Mouse (Mus musculus): ENCODE data around the gene Flad1.
A peak's percentile ranks its signal among the peaks of the same experiment; 100 is the strongest.
"Not testable (repeated sequence)": the region's sequence is repeated elsewhere in the genome, so short reads cannot be mapped to it uniquely, and the experiment has no call there.

The Flad1 gene

DNA sequence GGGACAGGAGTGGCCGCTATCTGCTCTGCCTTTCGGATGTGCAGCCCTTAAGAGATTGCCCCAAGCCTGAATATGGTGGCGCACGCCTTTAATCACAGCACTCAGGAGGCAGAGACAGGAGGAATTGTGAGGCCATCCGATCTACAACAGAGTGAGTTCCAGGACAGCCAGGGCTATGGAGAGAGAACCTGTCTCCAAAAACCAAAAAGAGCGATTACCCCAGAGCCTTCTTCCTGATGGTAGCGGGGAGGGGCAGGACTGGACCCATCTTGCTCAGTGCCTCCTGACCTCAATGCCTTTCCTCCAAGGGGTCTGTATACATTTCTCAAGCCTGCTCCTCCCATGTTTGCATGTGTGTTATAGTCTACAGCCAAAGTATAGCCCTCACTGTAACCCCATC, 17.4 kb upstream of the Flad1 start:
- DNase-seq (ENCODE audit: extremely low read depth, low read depth, low spot score) = not testable (repeated sequence)

DNA sequence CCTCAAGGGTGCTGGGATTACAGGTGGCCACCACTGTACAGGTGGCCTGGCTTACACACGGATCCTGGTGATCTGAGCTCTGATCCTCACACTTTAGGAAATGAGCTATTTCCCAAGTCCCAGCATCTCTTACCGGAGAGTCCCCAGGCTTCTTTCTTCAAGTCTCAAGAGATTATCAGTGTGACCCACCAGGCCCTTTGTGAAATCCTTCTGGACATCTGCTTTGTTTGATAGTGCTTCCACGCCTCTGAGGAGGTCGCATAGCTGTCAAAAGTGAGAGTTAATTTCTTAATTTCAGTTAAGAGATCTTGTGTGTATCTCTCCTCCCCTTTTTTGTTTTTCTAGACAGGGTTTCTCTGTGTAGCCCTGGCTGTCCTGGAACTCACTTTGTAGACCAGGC, 14.2 kb upstream of the Flad1 start:
- no peak for DNase-seq (ENCODE audit: extremely low read depth, low read depth, low spot score)

DNA sequence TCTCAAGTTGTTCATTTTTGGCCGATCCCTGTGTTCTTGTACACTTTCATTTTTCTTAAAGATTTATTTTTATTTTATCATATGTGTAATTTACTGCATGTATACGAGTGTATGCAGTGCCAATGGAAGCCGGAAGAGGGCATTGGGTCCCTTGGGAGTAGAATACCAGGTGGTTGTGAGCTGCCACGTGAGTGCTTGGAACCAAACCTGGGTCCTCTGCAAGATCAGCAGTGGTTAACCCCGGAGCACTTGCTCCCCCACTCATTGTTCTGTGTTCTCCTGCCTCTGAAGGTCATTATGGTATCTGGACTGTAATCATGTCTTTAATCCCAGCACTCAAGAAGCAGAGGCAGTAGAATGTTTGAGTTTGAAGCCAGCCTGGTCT, 13.5 kb upstream of the Flad1 start:
- no peak for DNase-seq (ENCODE audit: extremely low read depth, low read depth, low spot score)

DNA sequence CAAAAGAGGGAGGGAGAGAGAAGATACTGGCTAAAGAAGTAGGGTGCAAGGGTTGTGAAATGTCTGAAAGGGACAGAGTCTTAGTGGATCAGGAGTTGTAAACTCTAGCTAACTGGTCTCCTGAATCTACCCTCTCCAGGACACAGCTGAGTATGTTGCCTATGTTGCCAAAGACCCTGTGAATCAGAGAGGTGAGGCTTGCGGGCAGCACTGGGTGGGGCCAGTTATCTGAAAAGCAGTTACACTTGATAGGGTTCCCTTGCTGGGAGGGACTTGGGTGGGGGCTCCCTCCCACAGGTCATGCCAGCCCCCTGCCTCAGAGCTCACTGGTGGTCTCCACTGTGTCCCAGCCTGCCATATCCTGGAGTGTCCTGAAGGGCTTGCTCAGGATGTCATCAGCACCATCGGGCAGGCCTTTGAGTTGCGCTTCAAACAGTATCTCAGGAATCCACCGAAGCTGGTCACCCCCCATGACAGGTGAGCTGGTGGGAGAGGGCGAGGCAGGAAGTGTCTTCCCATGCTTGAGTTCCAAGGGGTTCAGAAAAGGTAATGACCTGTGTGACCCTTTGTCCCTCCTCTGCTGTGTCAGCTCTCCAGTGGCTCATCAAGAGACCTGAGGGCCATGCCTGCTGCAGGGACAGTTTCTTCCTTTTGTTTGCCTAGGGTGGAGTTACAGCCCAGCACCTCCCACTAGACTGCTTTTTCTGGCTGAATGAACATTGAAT, 12.9 kb upstream of the Flad1 start:
- DNase-seq (ENCODE audit: extremely low read depth, low read depth, low spot score) = no peak

DNA sequence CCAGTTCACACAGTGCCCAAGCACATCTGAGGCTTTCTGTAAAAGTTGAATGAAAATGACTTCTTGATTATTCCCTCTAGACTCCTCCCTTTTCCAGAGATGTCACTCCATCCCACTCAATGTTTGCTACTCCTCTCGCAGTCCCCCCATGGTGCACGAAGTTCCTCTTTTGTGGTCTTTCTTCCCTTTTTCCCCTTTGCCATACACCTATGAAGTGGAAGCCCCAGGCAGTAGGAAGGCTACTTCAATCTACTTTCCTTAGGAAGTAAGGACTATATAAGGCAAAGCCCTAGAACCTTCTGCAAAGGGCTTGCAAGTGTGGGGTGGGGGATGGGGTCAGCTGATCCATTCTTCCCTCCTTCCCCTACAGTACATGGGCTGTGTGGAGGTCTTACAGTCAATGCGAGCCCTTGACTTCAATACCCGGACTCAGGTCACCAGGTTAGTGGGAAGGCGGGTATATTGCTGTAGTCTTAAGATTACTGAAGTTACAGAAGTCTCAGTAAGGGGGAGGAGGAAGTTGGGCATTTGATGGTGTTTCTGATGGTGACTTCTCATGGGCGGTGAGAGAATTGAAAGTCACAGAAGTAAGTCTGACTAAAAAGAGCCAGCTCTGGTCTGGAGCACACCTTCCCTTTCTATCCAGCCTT, 11.0 kb upstream of the Flad1 start:
- DNase-seq (ENCODE audit: extremely low read depth, low read depth, low spot score) = no peak

DNA sequence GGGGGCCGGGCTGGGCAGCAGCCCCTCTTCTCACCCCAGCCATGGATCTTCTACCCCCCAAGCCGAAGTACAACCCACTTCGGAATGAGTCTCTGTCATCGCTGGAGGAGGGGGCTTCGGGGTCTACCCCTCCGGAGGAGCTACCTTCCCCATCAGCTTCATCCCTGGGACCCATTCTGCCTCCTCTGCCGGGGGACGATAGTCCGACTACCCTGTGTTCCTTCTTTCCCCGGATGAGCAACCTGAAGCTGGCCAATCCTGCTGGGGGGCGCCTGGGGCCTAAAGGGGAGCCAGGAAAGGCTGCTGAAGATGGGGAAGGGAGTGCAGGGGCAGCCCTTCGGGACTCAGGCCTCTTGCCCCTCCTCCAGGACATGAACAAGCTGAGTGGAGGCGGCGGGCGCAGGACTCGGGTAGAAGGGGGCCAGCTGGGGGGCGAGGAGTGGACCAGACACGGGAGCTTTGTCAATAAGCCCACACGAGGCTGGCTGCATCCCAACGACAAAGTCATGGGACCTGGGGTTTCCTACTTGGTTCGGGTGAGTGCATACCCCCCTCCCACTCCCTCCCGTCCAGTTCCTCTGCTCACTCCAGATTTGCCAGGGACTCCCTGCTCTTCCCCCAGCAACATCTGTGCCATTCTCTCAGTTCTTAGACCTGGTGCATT, 10.3 kb upstream of the Flad1 start:
- DNase-seq (ENCODE audit: extremely low read depth, low read depth, low spot score) = no peak

DNA sequence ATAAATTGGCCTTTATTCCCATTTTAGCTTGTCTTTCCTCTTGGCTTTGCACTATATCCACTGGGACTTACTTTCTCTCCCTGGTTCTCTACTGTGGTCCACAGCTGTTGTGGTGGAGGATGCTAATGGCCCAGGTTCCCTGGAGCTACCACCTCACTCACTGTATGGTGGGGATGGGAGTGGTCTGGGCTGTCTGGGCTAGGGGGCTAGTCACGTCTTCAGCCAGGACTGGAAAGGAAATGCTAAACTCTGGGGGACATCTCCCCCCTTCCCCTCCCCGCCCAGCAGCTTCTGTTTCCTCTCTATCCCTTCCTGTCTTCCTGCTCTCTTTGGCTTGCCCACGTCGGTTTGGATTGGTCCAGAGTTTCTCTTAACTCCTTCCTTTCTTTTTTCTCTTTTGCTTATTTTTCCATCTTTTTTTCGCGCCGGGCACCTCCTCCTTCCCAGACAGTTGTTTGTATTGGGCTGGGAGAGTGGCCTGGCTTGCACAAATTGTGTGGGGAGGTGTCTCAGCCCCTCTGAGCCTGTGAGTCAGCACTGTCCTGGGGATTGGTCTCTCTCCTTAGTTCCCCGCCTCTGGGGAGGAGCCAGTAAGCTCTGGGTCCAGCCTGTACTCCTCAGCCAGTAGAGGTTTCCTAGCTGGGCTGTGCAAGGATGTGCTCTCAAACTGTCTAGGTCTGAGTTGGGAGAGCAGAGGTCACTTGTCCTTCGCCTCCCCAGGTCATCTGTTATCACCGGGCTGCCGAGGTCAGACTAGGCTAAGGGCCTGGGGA, 9.5 kb upstream of the Flad1 start:
- no peak for DNase-seq (ENCODE audit: extremely low read depth, low read depth, low spot score)

DNA sequence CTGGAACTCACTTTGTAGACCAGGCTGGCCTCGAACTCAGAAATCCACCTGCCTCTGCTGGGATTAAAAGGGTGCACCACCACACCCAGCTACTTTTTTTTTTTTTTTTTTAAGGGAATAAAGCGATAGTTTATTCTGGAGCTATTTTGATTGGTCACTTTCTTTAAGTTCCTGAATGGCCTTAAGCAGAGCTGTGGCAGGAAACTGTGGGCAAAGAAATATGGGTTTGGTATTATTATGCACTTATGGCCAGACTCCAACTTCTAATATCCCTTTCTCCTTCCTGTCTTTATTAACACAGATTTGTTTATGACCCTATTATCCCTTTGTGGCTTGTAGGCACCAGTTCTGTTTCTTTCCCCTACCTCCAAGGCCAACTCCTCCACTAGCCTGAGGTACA, 8.8 kb upstream of the Flad1 start:
- DNase-seq (ENCODE audit: extremely low read depth, low read depth, low spot score) = no peak

DNA sequence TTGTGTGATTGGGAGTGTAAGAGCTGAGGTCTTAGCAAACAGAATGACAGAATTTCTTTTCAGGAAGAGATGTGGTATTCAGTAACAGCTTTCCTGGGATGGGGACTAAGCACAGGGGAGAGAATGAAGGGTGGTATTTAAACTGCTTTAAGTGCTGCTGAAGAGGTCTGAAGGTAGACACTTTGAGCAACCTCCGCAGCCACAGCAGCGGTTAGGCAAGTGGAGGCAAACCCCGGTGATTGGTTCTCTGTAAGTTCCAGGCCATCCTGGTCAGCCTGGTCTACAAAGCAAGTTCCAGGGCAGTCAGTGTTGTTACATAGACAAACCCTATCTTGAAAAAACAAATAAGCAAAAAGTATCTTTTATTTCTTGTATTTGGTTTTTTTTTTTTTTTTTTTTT, 8.3 kb upstream of the Flad1 start:
- DNase-seq (ENCODE audit: extremely low read depth, low read depth, low spot score) = no peak

DNA sequence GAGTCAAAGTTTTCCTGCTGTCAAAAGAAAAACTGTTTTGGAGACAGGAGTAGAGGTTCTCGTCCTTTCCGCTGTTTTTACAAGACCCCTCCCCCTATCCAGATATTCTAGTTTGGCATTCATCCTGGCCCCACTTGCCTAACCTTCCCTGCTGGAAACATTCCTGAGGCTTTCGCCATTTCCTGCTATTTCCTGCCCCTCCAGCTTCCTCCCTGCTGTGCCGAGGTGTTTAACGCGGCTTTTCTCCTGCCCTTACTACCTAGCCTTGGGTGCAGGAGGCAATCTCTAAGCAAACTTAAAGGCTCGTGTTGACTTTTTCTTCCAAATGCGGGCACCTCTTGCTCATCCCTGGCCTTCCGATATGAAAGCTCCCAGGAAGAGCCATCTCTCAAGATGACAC, 7.9 kb upstream of the Flad1 start:
- no peak for DNase-seq (ENCODE audit: extremely low read depth, low read depth, low spot score)

DNA sequence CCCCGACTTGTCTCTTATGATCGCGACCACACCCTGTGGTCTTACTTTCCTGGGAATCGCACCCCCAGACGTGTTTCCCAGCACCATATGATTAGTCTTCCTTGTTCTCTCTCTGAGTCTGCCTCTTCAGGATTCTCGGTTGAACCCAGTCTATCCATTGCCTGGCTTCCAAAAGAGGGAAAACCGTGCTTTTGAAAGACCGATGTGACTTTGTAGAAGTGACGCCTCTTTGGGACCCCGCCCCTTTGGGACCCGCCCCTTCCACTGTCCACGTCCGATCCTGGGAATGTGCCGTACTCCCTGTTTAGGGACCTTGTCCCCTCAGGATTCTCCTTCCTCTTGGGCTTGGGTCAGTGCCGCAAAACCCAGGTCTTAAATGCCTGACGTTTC, 7.2 kb upstream of the Flad1 start:
- no peak for DNase-seq (ENCODE audit: extremely low read depth, low read depth, low spot score)

DNA sequence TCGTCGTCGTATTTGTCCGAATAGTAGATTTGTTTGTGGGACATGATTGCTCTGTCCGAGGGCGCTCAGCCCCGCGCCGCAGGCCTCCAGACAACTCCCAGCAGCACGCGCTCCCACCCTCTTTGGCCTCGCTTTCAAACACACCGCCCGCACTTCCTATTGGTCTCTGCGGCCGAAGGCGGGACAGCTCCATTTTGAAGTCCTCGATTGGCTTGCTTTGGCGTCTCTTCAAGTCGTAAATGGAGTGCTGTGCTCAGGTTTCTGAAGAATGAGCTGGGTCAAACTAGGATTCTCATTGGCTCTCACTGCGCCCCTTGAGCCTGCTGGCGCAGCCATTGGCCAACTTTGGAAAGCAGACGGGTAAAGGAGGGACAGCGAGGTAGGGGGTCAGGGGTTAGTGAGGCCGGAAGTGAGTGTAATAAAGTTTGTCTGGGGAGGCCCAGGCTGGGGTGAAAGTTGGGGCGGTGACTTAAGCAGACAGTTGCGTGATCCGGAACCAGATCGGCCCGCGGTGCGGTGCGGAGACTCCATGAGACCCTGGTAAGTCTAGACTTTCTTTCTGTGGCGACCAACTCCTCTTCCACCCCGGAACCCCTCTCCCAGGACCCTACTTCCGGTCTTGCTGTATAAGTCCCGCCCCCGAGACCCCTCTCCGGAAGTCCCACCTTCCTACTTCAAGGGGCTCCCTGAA, 6.6 kb upstream of the Flad1 start, which contains the start of the genes Cks1b and Shc1:
TSS of gene Cks1b (minus strand) at position 214 of the 691 bp plus-strand sequence.
TSS of gene Shc1 (plus strand) at position 274 of the 691 bp plus-strand sequence.
- DNase-seq (ENCODE audit: extremely low read depth, low read depth, low spot score) = peak; percentile 99

DNA sequence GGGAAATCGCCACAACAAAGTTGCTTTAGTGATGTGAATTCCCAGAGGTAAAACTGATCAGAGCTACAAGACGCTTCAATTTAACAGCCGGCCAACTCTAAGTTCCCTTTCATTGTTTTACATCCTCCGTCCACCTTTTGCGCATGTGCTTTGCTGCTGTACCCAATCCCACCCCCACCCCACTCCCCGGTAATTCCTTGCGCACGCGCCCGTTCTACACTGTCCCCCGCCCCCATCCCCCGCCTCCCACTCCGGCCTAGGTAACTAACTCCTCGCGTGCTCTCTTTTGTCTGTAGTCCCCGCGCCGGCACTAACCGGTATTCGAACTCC, 6.1 kb upstream of the Flad1 start:
- DNase-seq (ENCODE audit: extremely low read depth, low read depth, low spot score) = no peak

DNA sequence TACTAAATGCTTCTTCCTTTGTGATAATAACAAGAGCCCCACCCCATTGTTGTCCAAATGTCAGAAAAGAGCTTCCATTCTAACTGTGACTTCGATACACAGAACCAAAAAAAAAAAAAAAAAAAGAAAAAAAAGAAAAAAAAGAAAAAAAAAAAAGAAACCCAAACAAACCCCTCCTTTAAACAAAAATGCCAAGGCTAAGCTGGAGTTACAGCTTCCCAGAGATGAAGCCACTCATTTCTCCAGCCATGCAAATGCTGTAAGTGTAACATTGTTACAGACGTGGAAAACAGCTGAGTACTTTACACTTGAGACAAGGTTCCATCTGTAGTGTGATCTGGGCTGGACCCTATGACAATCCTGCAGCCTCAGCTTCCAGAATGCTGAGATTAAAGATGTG, 5.5 kb upstream of the Flad1 start:
- no peak for DNase-seq (ENCODE audit: extremely low read depth, low read depth, low spot score)

DNA sequence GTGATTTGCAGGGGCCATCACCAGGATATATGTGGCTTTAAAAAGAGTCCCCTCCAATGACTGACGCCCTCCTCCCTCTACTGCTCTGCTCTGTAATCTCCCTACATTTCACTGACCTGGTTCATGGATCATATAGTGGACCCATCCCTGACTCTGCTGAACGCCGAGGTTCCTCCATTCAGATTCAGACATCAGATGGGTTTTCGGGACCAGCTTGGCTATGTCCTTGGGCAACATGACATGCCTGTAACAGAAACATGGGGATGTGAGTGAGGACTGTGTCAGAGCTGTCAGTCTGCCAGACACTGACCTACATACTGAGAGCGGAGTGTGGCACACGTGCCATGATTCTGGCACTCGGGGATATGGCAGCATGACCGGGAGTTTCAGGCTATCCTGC, 4.5 kb upstream of the Flad1 start:
- no peak for DNase-seq (ENCODE audit: extremely low read depth, low read depth, low spot score)

DNA sequence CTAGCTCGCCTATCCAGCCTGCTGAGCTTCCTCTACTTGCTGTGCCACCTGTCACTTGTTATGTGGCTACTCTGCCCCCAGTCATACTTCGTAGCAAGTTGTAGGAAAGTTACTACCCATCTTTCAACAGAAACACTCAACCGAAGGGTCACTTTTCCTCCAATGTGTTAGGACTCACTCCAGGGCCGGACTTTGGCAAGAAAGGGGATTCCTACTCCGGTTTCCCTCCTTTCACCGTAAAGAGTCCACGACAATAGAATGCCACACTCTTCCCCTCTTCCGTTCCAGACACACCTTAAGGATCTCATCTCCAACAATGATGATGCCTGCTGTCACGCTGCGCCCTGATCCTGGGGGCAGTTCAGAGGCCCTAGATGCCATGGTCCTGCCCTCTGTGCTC, 806 bp downstream of the Flad1 start:
- DNase-seq (ENCODE audit: extremely low read depth, low read depth, low spot score) = no peak

DNA sequence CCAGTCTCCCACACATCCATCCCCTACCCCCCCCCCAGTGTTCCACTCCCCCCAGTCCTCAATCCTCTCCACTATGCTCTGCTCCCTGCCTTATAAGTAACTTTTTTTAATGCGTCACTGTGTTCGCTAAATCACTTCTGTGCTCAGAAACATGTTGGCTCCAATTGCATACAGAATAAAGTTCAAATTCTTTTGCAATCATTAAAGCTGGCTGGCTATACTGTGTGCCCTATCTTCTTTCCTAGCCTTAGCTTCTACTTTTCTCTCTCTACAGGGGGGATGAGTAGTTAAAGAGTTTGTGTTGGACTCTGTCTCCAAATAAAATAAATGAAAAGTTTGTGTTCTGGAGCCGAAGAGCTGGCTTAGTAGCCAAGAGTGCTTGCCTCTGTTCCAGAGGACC, 2.0 kb downstream of the Flad1 start:
- DNase-seq (ENCODE audit: extremely low read depth, low read depth, low spot score) = no peak

DNA sequence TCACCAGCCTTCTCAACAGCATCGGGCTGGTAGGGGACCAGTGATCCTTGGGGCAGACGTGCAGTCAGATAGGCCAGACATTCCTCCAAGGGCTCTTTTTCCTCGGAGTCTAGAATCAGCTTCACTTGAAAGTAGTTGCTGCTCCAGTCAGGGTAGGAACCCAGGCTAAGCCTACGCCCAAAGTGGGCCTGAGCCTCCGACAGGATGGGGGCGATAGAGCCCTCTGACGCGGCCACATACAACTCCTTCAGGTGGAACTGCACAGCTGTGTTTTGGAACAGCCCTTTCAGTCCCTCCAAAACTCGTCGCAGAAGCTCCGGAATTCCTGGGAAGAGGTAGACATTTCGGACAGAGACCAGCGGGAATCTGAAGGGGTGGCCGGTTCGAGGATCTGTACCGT, 3.2 kb downstream of the Flad1 start:
- no peak for DNase-seq (ENCODE audit: extremely low read depth, low read depth, low spot score)

DNA sequence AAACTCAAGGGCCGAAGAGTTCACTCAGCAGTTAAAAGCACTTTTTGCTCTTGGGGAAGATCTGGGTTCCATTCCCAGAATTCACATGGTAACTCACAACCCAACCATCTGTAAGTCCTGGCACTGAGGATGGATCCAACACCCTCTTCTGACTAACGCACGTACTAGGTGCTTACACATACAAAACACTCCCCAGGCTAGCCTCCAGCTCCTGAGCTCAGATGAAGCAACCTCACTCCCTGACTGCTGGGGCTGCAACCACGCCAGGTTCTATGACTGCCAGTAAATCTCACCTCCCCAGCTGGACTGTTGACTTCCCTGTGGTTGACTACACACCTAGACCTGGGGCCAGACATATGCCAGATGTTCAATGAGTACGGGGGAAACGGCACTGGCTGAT, 4.8 kb downstream of the Flad1 start:
- no peak for DNase-seq (ENCODE audit: extremely low read depth, low read depth, low spot score)

DNA sequence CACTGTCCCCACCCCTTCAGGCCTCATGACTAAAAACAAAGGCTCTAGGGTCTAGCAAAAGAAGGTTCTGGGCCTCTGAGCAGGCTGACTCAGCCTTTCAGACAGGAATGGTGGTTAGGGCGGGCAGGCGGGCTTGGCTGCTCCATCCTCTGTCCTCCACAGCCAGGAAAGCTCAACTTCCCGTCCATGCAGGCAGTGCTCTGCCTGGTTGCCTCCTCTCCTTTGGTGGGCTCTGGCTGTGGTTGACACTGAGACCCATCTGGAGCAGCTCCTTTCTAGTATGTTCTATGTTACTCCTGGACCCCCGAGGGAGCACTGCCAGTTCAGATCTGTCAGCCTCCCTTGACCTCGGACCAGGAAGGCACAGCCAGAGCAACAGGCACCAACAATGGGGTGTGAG, 9.0 kb downstream of the Flad1 start, which contains the start of gene Lenep:
TSS of gene Lenep (minus strand) at position 101 of the 400 bp plus-strand sequence.
- no peak for DNase-seq (ENCODE audit: extremely low read depth, low read depth, low spot score)

DNA sequence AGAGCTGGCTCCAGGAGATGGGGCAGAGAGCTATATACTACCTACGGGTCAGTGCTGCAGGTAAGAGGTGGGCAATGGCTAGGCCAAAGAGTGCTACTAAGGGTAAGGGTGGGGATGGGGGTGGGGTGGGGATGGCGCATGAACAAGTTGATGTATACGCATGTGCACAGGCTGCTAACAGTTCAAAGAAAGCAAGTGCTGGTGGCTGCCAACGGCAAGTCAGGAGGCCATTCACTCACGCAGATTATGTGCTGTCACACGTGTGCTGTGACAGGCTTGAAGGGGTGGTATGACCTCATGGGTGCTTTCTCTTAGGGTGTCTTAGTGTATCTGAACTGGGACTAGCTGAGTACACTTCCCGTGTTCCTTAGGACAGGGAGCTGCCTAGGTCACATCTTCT, 10.3 kb downstream of the Flad1 start:
- DNase-seq (ENCODE audit: extremely low read depth, low read depth, low spot score) = no peak
